Mouse (Mus musculus): ENCODE results near the gene Avpr1b. TPM values are rescaled to one million over a fixed set of nuclear protein-coding genes. Genes with fewer than 3 reads are reported as not detected.

Avpr1b gene
- total RNA-seq, 2 experiments from 2014 or later = not detected

GRCm38 (mm10) chr1:131660716-131661472 lies 61.9 kb downstream of the Avpr1b start:
- DNase-seq = no peak
- intact Hi-C loops (cut with DNase I) = loop anchor here (5.0 kb wide), 1 partner anchor 379 kb away; no protein-coding TSS in a partner anchor

Other genes with a start within 250 kb of the Avpr1b start
- gene Srgap2, start 71.9 kb upstream of the Avpr1b start, total RNA-seq (2021) = 10 to 100 TPM; 34.2 to 36.0 TPM
- gene Fam72a, start 71.3 kb upstream of the Avpr1b start, total RNA-seq (2021) = 1 to 10 TPM; 1.1 to 1.2 TPM
- gene Ctse, start 39.1 kb downstream of the Avpr1b start, total RNA-seq (2021) = 1 to 10 TPM; 1.1 to 2.1 TPM
- 1 to 10 TPM; 4.0 to 5.9 TPM for gene Rab7b, start 89.5 kb downstream of the Avpr1b start, total RNA-seq (2021)
- gene Slc26a9, start 144.8 kb downstream of the Avpr1b start, total RNA-seq (2021) = not detected
- 1 to 10 TPM; 3.0 to 4.0 TPM for gene Pm20d1, start 198.1 kb downstream of the Avpr1b start, total RNA-seq (2021)
- 10 to 100 TPM; 27.0 to 28.9 TPM for gene Slc41a1, start 228.3 kb downstream of the Avpr1b start, total RNA-seq (2021)

Data from heart, postnatal 10 days (tissue).